Mouse (Mus musculus) monocyte, adult 59 days (primary cell): ENCODE results near the gene Eps8l3. TPM values are rescaled to one million over a fixed set of nuclear protein-coding genes. Genes with fewer than 3 reads are reported as not detected.

Source experiments
- total RNA-seq, 2 experiments: library from RNA; stranded (reverse); gene quantifications; one replicate each; pipeline ENCODE4 v1.2.4; 2023

Eps8l3 gene
- not detected for total RNA-seq

DNA sequence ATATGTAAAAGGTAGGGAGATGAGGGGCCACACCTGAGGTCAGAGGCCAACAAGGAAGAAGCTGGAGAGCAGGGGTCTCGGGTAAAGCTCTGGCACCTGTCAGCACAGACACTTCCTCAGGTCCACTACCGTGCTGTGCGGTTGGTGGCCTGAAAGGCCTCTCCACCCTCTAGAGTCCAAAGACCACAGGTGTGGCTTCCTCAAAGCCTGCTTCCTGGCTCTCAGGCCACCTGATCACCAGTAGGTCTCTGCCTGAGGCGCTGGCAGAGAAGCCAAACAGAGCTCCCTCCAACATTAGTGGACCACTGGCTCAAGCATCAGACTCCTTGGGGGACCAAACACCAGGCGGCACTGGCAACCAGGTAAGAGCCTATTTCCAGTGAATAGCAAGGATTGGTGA lies at the start of gene Eps8l3:
Gene Eps8l3 (plus strand): TSS at position 225 of the 400 bp plus-strand sequence.

DNA sequence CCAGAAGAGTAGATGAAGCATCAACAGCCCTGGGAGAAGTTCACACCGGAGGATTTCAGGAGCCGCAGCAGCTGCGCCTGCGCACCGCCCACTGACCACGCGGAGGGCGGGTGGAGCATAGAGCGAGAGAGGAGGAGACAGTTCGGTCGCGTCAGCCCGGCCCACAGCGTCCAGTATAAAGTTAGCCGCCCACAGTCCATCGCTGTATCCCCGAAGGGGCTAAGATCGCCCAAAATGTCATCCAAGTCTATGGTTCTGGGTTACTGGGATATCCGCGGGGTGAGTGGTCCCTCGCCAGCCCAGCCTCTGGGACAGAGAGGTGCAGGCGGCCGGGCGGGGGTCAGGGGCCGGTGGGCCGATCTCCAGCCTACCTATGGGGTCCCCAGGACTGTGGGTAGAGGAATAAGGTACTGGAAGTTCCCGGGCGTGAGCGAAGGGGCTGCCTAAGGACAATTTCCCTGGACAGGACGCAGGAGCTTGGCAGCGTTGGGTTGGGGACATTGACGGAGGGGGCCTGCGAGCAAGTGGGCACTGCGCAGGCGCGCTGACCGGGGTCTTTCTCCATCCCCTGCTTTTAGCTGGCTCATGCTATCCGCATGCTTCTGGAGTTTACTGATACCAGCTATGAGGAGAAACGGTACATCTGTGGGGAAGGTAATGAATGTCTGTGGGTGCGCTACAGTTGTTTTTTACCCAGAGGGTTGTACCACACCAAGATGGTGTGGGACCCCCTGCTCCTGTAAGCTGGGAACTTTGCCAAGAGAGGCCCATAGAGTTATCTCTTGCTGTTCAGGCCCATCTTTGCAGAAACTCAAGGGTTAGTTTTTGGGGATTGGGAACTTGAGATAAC lies 18.9 kb downstream of the Eps8l3 start, which contains the start of gene Gstm5:
Gene Gstm5 (plus strand): TSS at position 102 of the 850 bp plus-strand sequence.

DNA sequence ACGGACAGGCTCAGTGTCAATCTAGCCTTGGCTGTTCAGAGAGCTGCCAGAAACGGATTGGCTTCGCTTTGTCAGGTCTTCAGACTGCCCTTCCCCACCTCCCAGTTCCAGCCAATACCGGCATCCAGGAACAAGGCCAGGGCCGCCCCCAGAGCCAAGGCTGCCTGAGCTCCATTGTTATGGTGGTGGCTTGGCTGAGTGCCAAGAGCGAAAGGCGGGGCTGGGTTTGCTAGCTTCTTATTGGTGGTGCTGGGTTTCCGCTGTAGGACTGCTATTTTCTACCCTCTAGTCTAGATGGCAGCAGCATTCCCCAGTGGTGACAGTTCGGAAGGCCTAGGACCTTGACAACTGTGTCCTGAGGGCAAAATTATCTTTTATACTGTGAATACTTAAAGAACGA lies 54.6 kb downstream of the Eps8l3 start, which contains the start of gene Gstm7:
Gene Gstm7 (minus strand): TSS at position 148 of the 400 bp plus-strand sequence.

Other genes with a start within 250 kb of the Eps8l3 start
- gene Gm10961, start 245.9 kb upstream of the Eps8l3 start, total RNA-seq: not detected
- 10 to 100 TPM; 28.4 to 30.9 TPM for gene Strip1, start 245.5 kb upstream of the Eps8l3 start, total RNA-seq
- gene Ahcyl1, start 180.7 kb upstream of the Eps8l3 start, total RNA-seq: 10 to 100 TPM; 46.5 to 58.0 TPM
- 10 to 100 TPM in 1 of 2 experiments, 1 to 10 TPM in 1; 8.9 to 11.2 TPM for gene Csf1, start 116.8 kb upstream of the Eps8l3 start, total RNA-seq
- 1 to 10 TPM; 1.1 to 1.3 TPM for gene Gstm5, start 18.6 kb downstream of the Eps8l3 start, total RNA-seq
- gene Gstm7, start 54.6 kb downstream of the Eps8l3 start, total RNA-seq: 1 to 10 TPM; 1.4 to 2.5 TPM
- not detected for gene Gstm6, start 66.5 kb downstream of the Eps8l3 start, total RNA-seq
- gene Gstm3, start 92.1 kb downstream of the Eps8l3 start, total RNA-seq: not detected
- gene Gstm2, start 109.2 kb downstream of the Eps8l3 start, total RNA-seq: under 1 TPM in 1 of 2 experiments, not detected in 1; 0.79 TPM
- gene Gstm1, start 140.7 kb downstream of the Eps8l3 start, total RNA-seq: 100 to 1,000 TPM in 1 of 2 experiments, 10 to 100 TPM in 1; 97.1 to 125 TPM
- 1 to 10 TPM; 3.9 to 5.4 TPM for gene Gstm4, start 167.7 kb downstream of the Eps8l3 start, total RNA-seq
- 10 to 100 TPM; 31.3 to 34.8 TPM for gene Ampd2, start 209.4 kb downstream of the Eps8l3 start, total RNA-seq
- not detected for gene Gnat2, start 215.6 kb downstream of the Eps8l3 start, total RNA-seq